Mouse (Mus musculus): Measurements from ENCODE around the gene Tmem151a.
"Not testable (repeated sequence)": the region's sequence is repeated elsewhere in the genome, so short reads cannot be mapped to it uniquely, and the experiment has no call there.

Gene Tmem151a

GRCm38 (mm10) chr19:5093481-5094242 is 8.3 kb upstream of the Tmem151a start:
- no peak for DNase-seq

DNA sequence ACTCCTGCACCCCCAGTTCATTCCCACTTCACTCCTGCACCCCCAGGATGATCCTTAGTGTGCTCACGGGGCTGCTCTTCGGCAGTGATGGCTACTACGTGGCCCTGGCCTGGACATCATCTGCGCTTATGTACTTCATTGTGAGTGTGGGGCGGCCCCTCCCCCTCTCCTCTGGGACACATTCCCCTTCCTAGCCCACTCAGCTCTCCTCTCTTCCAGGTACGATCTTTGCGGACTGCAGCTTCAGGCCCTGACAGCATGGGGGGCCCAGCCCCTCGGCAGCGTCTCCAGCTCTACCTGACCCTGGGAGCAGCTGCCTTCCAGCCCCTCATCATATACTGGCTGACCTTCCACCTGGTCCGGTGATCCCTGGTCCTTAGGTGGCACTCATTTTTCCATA is 6.8 kb upstream of the Tmem151a start:
- DNase-seq = no peak

DNA sequence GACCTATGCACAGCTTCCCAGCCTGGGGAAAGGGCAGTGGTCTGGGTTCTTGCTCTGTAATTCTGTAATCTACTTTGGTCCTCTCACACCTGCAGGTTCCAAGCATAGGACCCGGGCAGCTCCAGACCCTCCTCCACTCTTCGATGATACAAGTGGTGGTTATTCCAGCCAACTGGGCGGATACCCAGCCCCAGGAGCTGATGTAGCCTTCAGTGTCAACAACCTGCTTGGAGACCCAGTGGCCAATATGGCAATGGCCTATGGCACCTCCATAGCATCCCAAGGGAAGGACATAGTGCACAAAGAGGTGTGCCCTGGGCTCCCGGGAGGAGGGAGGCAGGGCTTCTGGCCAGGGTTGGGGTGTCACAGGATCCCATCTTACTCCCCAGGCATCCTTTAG is 4.0 kb upstream of the Tmem151a start:
- DNase-seq = no peak

- DNase-seq = peak; percentile 98
Measured at GRCm38 (mm10) chr19:5087884-5088728, 2.8 kb upstream of the Tmem151a start, which contains the start of gene Yif1a. Yif1a (plus strand) TSS chr19:5088538.

DNA sequence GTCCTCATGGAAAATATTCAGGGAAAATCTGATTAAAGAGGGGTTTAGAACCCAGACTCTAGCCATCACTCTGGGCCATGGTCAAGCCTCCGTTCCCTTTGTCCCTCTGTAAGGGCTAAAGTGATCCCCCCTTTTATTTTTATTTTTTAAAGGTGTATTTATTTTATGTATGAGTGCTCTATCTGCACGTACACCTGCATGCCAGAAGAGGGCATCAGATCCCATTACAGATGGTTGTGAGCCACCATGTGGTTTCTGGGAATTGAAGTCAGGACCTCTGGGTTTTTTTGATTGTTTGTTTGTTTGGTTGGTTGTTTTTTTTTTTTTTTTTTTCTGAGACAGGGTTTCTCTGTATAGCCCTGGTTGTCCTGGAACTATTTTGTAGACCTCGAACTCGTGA is 1.2 kb upstream of the Tmem151a start:
- DNase-seq = not testable (repeated sequence)

DNA sequence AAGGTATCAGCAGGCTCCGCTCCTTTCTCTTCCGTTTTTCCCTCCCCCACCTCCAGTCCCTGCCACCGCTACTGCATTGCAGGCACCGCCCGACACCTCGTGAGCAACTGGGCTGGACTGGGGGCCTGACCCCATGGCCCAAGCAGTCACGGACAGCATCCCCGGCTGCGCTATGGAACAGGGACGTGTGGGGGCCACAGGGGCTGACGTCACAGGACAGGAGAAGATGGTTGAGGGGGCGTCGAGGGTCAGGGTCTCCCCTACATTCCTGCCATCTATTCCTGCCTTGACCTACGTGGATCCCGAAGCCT is 542 bp downstream of the Tmem151a start:
- DNase-seq = no peak

- no peak for DNase-seq
Measured at GRCm38 (mm10) chr19:5083961-5084833, 1.1 kb downstream of the Tmem151a start.

DNA sequence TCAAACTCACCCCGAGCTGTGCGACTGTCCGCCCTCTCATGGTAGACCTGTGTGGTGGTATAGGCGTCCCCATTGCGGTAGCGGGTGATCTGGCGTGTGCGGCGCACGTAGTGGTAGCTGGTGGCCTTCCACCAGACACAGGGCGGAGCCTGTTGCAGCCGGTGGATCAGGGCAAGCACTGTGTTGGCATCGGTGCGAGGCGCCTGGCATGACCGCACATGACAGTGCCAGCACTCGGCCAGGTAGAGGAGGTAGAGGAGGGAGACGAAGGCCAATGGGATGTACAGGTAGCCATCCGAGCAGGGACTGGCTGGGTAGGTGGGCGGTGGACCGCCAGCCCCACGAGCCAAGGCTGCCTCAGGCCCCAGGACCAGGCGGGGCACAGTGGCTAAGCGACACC is 2.7 kb downstream of the Tmem151a start:
- no peak for DNase-seq

DNA sequence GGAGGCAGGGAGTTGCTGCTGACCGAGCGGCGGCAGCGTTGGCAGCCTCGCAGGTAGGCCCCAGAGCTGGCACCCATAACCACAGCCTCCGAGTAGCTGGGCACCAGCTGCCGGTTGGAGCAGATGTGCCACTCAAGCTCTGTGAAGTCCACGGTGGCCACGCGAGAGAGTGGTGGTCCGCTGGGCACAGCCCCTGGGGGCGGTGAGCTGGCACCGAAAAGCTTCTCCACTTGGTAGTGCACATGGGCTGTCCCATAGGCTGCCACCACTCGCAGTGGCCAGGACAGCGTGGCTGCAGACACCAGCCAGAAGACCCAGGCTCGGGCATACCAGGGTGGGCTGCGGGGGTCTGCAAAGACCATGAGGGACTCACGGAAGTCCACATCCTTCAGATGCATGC is 3.3 kb downstream of the Tmem151a start:
- DNase-seq = no peak

DNA sequence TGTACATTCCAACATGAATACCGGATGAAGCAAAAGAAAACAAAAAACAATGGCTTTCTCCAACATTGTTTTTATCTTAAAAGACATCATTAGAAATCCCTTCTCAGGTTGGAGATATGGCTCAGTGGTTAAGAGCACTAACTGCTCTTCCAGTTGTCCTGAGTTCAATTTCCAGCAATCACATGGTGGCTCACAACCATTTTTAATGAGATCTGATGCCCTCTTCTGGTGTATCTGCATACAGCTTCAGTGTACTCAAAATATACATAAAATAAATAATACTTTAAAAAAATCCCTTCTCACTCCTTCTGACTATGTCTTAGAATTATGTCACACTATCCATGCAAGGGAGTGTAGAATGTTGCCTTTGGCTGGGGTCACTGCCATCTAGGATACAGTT is 6.1 kb downstream of the Tmem151a start:
- DNase-seq = no peak

GRCm38 (mm10) chr19:5073518-5073917 is 11.8 kb downstream of the Tmem151a start:
- no peak for DNase-seq

- no peak for DNase-seq
Measured at GRCm38 (mm10) chr19:5073028-5073427, 12.3 kb downstream of the Tmem151a start.

DNA sequence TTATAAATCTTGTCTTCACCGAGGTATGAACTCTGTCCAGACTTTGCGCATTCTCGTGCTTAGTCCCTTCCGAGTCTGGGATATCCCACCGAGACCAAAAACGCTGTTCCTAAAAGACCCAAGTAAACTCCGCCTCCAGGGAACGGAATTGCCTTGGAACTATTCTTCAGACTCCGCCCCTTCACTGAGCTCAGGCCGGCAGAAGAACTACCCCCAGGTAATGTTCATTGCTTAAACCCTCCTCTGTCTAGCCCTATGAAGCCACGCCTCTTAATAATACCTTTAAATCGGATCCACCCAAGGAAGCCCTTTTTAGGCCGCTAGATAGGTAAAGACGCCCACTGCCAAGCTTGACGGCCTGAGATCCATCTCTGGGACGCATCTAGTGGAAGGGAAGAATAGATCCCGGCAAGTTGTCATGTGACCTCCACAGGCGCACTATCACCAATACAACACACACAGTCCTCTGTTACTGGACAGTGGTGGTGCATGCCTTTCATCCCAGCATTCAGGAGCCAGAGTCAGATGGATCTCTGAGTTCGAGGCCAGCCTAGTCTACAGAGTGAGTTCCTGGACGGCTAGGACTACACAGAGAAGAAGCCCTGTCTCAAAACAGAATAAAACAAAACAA is 12.8 kb downstream of the Tmem151a start:
- no peak for DNase-seq

DNA sequence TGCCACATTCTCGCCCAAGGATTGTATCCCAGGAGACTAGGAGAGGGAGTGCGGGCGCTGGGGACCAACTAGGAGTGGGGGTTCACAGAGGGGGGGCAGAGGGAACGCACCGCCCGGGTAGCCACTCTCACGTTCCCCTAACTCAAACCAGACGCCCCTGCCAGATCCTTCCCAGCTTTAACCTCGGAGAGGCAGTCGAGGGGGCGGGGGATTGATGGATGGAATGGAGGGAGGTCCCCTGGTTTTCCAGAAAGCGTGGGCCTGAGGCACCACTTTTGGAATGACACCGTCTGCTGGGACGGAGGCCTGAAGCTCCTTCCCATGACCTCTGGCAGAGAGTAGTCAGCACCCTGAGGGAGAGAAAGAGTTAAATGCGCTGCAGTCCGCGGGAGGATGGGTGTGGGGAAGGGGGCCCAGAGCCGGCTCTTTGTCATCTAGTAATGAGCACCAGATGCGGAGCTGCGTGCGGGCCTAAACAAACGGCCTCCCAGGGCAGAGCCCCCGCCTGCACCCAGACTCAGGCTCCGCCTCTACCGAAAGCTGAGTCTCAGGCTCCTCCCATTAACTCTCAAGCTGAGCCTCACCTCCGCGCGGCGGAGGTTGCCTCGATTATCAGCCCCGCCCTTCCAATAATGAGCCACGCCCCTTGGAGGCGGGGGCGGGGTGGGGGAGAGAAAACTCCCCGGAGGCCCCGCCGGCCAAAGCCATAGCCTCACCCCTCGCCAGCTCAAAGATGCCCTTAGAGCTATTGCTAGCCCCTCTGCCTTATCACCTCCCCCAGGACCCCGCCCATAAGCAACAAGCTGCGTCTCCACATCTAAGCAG is 13.6 kb downstream of the Tmem151a start:
- DNase-seq = no peak

- no peak for DNase-seq
Measured at GRCm38 (mm10) chr19:5071077-5071476, 14.3 kb downstream of the Tmem151a start.

DNA sequence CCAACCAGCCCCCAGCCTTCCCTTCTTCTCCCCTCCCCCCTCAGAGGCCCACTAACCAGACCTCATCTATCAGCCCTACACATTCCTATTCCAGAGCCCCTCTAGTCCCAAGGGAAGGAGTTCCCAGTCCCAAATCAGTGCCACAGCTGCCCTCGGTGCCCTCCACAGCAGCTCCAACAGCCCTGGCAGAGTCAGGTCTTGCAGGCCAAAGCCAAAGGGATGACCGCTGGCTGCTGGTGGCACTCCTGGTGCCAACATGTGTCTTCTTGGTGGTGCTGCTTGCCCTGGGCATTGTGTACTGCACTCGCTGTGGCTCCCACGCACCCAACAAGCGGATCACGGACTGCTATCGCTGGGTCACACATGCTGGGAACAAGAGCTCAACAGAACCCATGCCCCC is 15.4 kb downstream of the Tmem151a start:
- DNase-seq = no peak

DNA sequence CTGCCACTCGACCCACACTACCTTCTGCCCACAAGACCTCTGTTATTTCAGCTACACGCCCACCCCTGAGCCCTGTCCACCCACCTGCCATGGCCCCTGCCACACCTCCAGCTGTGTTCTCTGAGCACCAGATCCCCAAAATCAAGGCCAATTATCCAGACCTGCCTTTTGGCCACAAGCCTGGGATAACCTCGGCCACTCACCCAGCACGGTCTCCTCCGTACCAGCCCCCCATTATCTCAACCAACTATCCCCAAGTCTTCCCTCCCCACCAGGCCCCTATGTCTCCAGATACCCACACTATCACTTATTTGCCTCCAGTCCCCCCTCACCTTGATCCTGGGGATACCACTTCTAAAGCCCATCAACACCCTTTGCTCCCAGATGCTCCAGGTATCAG is 15.8 kb downstream of the Tmem151a start:
- DNase-seq = no peak

DNA sequence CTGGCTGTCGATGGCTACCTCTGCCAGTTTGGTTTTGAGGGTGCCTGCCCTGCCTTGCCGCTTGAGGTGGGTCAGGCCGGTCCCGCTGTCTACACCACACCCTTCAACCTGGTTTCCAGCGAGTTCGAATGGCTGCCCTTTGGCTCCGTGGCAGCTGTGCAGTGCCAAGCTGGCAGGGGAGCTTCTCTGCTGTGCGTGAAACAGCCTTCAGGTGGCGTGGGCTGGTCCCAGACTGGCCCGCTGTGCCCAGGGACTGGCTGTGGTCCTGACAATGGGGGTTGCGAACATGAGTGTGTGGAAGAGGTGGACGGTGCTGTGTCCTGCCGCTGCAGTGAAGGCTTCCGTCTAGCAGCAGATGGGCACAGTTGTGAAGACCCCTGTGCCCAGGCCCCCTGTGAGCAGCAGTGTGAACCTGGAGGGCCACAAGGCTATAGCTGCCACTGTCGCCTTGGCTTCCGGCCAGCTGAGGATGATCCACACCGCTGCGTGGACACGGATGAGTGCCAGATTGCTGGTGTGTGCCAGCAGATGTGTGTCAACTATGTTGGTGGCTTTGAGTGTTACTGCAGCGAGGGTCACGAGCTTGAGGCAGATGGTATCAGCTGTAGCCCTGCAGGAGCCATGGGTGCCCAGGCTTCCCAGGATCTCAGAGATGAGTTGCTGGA is 16.6 kb downstream of the Tmem151a start:
- DNase-seq = no peak

- no peak for DNase-seq
Measured at GRCm38 (mm10) chr19:5067867-5068569, 17.3 kb downstream of the Tmem151a start, which contains the start of gene Cd248. Cd248 (plus strand) TSS chr19:5068078.

DNA sequence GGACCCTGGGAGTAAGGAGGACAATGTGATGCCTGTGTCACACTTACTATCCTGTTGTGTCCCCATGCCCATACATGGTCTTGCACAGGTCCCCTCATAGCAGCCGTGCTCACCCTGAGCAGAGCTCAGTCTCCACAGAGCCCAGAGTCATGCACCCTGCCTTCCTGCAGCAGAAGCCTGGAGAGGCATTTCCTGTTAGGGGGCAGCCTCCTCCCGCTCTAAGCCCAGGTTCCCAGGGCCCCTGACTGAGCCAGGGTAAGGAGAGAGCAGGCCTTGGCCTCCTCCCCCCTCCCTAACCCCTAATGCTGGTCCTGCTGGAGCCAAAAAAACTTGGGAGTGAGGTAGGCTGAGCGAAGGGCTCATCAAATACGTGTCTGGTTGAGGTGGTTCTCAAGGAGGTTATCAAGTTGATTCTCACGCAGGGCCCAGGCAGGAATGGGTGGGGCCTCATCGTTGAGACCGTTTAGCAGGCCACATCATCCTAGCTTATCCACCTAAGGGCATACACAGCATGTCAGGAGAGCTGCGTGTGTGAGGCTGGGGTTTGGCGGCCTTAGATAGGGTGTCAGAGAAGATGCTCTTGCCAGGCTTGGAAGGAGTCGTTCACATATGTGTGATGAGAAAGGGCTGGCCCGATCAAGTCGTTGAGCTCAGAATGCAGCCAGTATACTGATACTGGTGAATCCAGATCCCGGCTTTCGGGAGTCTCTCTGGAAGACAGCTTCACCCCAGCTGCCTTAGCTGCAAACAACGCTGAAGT is 18.1 kb downstream of the Tmem151a start:
- no peak for DNase-seq

Data from right cerebral cortex, adult 18-20 months (tissue).